Mouse (Mus musculus) R1 (cell line): Measurements from ENCODE around the gene Hist1h2ae.

ENCODE experiments used
- DNase-seq: peaks from one replicate; pipeline ENCODE4 v3.0.0-alpha.2; 2018; ENCODE audit warnings: low read depth, low spot score

Gene Hist1h2ae

GRCm38 (mm10) chr13:23523976-23524375 lies 47.0 kb downstream of the Hist1h2ae start:
- DNase-seq: no peak

DNA sequence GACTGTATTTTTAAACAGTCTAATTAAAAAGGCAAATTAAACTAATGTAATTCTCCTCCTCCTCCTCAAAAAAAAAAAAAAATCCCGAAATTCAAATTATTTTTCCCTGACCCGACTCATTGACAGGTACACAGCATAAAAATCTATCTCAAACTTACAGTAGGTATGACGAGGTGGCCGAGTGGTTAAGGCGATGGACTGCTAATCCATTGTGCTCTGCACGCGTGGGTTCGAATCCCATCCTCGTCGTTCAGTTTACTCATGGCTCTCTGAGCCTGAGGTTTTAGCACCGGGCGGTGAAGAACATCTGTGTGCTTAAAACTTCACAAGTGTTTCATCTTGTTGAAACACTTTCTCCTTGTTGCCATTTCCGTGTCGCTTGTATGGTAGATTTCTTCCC lies 49.3 kb downstream of the Hist1h2ae start:
- peak; percentile 91 for DNase-seq
